Mouse (Mus musculus) activated CD4-positive, CD25-positive, alpha-beta regulatory T cell, adult 4 months (primary cell): ENCODE results near the gene Zdhhc19. TPM values are rescaled to one million over a fixed set of nuclear protein-coding genes. Genes with fewer than 3 reads are reported as not detected.

Experiments used
- ATAC-seq: one replicate; pipeline ENCODE4 v1.8.0; 2017
- polyA plus RNA-seq, 2 experiments: library from polyadenylated mRNA; unstranded; fragments of 100-300 nt; shearing (Covaris generic); gene quantifications; one replicate each; pipeline ENCODE4 v1.2.1; 2017

Gene Zdhhc19
- polyA plus RNA-seq, 2 experiments from 2014 or later = not detected

GRCm38 (mm10) chr16:32516006-32516962 is 20.2 kb downstream of the Zdhhc19 start:
- ATAC-seq = peak; percentile 50

- ATAC-seq = no peak
Observed at GRCm38 (mm10) chr16:32517785-32518481, 21.9 kb downstream of the Zdhhc19 start.

DNA sequence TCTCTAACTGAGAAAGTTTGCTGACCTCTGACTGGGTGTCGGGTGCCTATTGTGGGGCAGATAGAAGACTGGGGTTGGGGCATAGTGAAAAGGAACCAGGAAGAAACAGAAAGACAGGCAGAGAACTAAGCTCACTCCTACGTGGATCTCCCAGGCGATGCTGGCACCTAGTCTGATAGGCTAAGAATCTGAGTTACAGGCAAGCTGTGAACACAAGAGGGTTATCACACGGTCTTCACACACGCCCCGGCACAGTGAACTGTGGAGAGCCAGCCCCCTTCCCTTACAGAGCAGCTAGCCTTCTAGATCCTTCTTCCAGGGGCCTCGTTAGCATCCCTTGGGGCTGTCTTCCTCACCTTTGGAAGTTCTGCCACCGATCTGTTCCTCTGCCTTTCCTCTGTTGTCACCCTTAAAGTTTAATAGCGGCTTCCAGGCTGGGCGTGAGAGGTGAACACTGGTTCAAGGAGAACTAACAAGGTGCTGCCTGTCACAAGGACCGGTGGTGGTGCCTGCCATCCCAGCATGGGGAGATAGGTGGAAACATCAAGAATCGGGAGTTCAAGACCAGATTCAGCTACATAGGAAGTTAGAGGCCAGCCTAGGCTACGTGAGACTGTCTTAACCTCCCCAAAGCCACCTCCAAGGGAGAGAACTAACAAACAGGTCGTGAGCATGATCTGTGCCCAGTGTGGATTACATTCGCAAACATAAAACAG is 23.7 kb downstream of the Zdhhc19 start:
- peak; percentile 4 for ATAC-seq

- peak; percentile 62 for ATAC-seq
Observed at GRCm38 (mm10) chr16:32520372-32520748, 24.3 kb downstream of the Zdhhc19 start.

GRCm38 (mm10) chr16:32522578-32523194 is 26.6 kb downstream of the Zdhhc19 start:
- no peak for ATAC-seq

GRCm38 (mm10) chr16:32523462-32524243 is 27.6 kb downstream of the Zdhhc19 start:
- no peak for ATAC-seq

DNA sequence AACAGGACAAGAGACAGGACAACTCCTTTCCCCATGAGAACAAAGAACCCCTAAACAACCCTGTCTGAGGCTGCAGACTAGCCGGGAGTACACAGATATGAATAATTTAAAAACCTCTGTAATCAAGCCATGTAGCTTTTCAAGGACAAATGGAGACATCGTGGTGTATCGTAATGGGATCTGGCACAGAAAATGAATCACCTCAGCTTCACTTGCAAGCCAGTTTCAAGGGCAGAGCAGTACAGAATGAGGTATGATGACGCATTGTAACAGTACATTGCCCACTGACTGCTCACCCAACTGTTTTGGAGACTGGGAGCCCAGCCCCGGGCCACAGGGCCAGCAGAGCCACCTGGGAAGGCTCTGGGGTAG is 28.2 kb downstream of the Zdhhc19 start:
- ATAC-seq = no peak

- ATAC-seq = no peak
Observed at GRCm38 (mm10) chr16:32526906-32527305, 30.8 kb downstream of the Zdhhc19 start.

- no peak for ATAC-seq
Observed at GRCm38 (mm10) chr16:32532878-32533826, 37.1 kb downstream of the Zdhhc19 start.

- ATAC-seq = no peak
Observed at GRCm38 (mm10) chr16:32535157-32535751, 39.2 kb downstream of the Zdhhc19 start.

DNA sequence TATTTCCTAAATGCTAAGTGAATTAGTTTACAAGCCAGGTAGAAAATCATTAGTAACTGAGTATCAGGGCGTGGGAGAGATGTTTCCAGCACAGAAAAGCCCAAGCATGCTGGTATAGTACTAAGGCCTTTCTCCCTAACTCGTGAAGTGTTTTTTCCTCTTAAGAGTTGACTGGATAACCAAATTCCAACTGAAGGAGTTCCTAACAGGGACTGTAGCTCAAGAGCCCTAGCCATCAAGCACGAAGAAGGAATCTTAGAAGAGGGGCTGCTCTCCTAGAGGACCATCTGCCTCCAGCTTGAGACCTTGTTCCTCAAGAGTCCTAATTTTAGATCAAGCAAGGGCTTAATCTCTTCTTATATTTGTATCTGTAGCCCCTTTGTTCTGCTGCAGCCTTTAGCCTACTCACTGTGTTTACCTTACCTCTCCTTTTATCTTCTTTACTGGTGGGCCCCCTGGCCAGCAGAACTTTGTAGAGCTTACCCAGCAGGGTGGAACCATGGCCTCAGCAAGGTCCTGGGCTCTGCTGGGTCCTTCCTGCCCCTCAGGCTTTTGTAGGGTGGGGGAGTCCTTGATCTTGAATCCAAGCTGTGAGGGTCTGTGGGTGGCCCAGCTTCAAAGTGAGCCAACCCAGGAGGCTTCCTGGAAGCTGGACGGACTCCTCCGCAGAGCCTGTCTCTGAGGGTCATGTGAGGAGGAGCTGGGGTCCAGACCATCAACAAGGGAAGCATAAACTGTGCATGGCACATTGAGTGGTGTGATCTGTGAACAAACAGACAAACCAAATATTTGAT is 42.0 kb downstream of the Zdhhc19 start:
- ATAC-seq = no peak

DNA sequence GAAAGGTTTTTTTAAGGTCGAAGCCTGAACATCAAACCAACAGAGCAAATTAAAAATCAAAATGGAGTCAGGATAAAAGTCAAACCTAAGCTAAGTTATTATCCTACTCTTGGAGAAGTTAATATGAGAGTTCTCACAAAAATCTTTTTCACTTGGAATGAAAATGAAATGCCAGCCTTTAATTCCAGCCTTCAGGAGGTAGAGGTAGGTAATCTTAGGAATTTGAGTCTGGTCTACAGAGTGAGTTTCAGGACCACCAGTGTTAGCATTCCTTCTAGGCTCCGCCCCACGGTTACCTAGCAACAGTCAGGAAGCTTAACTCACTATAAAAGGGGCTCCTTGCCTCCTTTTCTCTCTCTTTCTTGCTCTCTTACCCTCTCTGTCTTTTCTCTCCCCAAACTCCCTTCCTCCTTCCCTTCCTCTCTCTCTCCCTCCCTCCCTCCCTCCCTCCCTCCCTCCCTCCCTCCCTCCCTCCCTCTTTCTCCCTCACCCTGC is 42.7 kb downstream of the Zdhhc19 start:
- no peak for ATAC-seq

- ATAC-seq = no peak
Observed at GRCm38 (mm10) chr16:32541338-32542179, 45.5 kb downstream of the Zdhhc19 start.

- no peak for ATAC-seq
Observed at GRCm38 (mm10) chr16:32543422-32543821, 47.4 kb downstream of the Zdhhc19 start.

DNA sequence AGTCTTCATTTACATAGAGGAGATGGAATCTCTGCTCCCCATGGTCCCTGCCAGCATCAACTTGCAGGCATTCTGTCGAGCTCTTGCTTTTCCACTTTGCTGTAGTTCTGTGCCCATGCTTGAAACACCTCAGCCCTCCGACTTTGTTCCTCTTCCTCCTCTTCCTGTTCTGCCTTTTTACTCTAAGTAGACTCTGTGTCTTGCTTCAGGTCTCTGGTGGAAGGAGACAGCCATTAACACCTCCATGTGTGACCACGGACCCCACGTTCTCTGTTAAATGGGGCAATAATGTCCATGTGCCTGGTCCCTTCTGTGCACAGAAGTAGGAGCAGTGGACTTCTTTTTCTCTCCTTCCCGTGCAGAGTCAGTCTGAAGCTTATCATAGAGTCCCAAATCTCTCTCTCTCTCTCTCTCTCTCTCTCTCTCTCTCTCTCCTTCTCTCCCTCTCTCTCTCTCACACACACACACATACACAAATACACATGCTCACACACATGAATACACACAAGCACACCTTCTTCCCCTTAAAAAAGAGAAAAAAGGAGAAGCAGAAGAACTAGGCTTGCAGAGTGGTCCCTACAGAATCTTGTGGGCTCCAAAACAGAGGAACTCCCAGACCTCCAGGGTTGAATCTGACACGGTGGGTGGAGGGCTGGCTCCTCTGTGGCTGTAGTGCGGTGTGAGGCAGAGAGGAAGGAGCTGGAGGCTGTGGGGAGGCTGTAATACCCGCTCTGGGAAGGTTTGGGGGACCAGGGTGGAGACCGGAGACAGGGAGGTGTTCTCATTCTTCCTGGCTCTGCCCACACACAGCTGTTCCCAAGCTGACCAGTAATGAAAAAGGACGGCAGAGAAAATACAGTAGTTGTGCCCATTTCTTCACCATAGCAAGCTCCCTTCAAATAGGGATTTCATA is 51.3 kb downstream of the Zdhhc19 start:
- ATAC-seq = no peak

- no peak for ATAC-seq
Observed at GRCm38 (mm10) chr16:32550084-32550483, 54.0 kb downstream of the Zdhhc19 start.

GRCm38 (mm10) chr16:32550487-32550886 is 54.4 kb downstream of the Zdhhc19 start:
- no peak for ATAC-seq
